Mouse (Mus musculus) hindbrain, embryonic 10.5 days (tissue): Measurements from ENCODE around the gene Ttc3. TPM values are rescaled to one million over a fixed set of nuclear protein-coding genes. Genes with fewer than 3 reads are reported as not detected.

Source experiments
- DNase-seq: peaks from one replicate; pipeline ENCODE4 v3.0.0-alpha.2; 2017; ENCODE audit warnings: low spot score
- H3K27ac ChIP-seq: fragments of 300-500 bp; sonication (generic); 2 replicates; pipeline ENCODE4 v1.5.1; 2016; ENCODE audit warnings: mild to moderate bottlenecking, moderate library complexity
- H3K27me3 ChIP-seq: fragments of 300-500 bp; sonication (generic); 2 replicates; pipeline ENCODE4 v1.6.1; 2016; ENCODE audit warnings: mild to moderate bottlenecking; ENCODE audit not compliant: poor library complexity, insufficient read depth, severe bottlenecking
- H3K36me3 ChIP-seq: fragments of 300-500 bp; sonication (generic); 2 replicates; pipeline ENCODE4 v1.6.1; 2016; ENCODE audit warnings: mild to moderate bottlenecking, moderate library complexity
- H3K4me1 ChIP-seq: fragments of 300-500 bp; sonication (generic); replicated peaks from 2 replicates; pipeline ENCODE4 v1.6.1; 2016; ENCODE audit warnings: mild to moderate bottlenecking
- H3K4me3 ChIP-seq: fragments of 300-500 bp; sonication (generic); 2 replicates; pipeline ENCODE4 v1.5.1; 2016; ENCODE audit warnings: mild to moderate bottlenecking, moderate library complexity
- H3K9me3 ChIP-seq: fragments of 300-500 bp; sonication (generic); 2 replicates; pipeline ENCODE4 v1.6.1; 2016; ENCODE audit warnings: mild to moderate bottlenecking, moderate library complexity
- WGBS: fragments of 180-500 bp; shearing (Covaris S2); methylation state at CpG from one replicate; pipeline ENCODE4 v1.1.7; 2016; 5-methylcytosine and 5-hydroxymethylcytosine counted together
- polyA plus RNA-seq: library from polyadenylated mRNA; unstranded; fragments of >200 nt; fragmentation: Nextera tagmentation; extraction: Ambion mirVana; gene quantifications from 2 replicates; pipeline ENCODE4 v1.2.1, GENCODE M21; 2016

The Ttc3 gene
- polyA plus RNA-seq, 1 experiment from 2014 or later, result 335 TPM

DNA sequence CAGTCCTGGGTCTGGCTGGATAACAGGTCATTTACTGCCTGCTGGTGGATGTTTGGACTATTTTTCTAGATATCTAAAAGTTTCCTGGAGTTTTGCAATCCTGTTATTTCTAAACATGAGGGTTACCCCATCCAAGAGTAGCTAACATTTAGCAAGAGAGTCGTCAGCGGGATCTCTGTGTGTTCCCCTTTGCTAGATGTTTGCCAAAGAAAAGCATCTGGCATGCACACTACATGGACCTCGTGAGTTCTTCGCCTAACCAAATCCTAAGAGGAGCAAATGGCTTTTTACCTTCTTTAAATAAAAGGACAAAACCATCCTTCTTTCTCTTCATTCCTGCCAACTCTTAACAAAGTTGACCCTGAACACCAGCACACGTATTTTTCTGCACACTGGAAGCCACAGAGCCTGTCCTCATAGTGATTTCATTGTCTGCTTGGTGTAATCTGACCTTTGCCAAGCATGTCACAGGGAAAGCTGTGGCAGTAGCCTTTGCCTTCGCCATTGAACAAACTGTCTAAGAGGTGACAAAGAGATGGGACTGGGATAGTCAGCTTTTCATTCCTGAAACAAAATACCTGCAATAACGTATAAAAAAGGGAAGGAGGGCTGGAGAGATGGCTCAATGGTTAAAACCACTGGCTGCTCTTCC lies 23.2 kb upstream of the Ttc3 start:
- WGBS, result 73% methylated on average over 7 of the region's 7 CpGs
- no peak overlapping the region for H3K27ac ChIP-seq

DNA sequence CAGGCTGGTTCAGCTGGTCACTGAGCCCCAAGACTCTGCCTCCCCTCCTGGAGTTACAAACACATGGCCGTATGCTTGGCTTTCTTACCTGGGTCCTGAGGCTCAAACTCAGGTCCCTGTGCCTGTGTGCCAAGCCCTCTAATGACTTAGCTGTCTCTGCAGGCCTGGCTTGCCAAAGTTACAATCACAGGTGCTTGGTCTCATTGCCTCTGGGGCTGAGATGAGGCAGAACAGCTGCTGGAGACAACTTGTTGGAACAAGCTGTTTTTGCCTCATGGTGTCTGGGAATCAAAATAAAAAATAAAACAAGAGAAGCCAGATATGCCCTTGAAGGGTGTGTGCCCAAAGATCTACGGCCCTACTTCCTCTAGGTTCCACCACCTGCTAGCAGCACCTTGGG lies 21.6 kb upstream of the Ttc3 start:
- H3K36me3 ChIP-seq, result no peaks in the 10 kb centered on the region
- peaks cover 11% of the 10 kb centered on the region for H3K4me1 ChIP-seq
- no peaks in the 10 kb centered on the region for H3K9me3 ChIP-seq
- DNase-seq, result no peak
- WGBS, result 89% methylated on average over 2 of the region's 2 CpGs
- H3K4me3 ChIP-seq, result no peak overlapping the region
- no peak overlapping the region for H3K27ac ChIP-seq
- no peaks in the 10 kb centered on the region for H3K27me3 ChIP-seq

More for the DNA sequence above, 23.2 kb upstream of the Ttc3 start:
- Histone ChIP-seq H3K4me1 (peaks cover 7% of the 10 kb centered on the region; the same call in 1 of the 2 replicates), H3K36me3 (no peaks in the 10 kb centered on the region), H3K4me3 (no peak overlapping the region), H3K27me3 (no peaks in the 10 kb centered on the region), H3K9me3 (no peaks in the 10 kb centered on the region)
- no peak for DNase-seq

DNA sequence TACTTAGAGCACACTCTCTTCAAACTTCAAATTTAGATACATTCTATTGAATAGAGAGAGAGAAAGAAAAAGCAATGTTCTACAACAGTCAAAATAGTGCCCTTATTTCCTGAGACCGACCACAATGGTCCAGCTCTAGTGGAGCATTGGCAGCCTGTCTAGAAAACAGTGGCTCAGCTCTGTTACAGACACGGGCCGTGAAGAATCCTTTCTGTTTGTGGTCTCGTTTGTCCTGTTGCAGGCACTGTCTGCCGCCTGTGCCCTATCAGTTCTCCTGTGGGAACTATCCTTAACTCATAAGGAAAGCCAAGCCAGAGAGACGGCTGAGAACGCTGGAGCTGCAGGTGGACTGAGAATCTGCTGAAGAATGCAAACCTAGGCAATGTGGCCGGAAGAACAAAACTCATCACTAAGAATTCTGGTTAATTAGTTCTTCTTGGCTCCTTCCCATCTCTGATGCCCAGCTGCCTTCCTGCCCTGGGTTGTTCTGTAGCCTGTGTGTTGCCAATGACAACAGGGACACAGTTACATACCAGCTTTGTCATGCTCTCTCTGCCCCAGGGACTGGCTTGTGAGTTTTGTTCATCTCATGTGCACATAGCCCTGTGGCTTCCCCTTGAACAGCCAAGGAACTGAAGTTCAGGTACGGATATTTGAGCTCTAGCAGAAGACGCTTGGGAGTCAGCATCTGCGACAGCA lies 20.7 kb upstream of the Ttc3 start:
- WGBS, result 74% methylated on average over 11 of the region's 11 CpGs

DNA sequence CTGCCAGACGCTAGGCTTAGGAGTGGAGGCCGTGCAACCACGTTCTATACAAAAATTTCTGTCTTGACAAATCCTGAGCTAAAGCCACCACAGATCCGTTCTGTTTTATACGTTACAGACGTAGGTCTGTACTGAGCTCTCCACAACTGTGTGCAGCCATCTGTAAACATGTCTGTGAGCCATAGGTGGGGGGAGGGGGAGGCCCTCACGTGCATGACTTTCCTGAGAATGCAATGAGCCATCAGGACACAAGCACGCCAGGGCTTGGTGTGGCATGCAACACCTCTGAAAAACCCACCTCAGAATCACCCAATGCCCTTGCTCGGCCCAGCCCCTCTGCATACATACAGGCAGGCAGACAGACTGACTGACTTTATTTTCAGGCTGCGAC lies 20.1 kb upstream of the Ttc3 start:
- no peak for DNase-seq
- H3K4me1 ChIP-seq, result peaks cover 15% of the 10 kb centered on the region
- no peaks in the 10 kb centered on the region for H3K9me3 ChIP-seq
- no peaks in the 10 kb centered on the region for H3K36me3 ChIP-seq
- H3K27ac ChIP-seq, result no peak overlapping the region
- H3K4me3 ChIP-seq, result no peak overlapping the region
- no peaks in the 10 kb centered on the region for H3K27me3 ChIP-seq
- 83% methylated on average over 10 of the region's 10 CpGs for WGBS

More for the DNA sequence above, 20.7 kb upstream of the Ttc3 start:
- Histone ChIP-seq H3K9me3 (no peaks in the 10 kb centered on the region), H3K4me1 (peaks cover 15% of the 10 kb centered on the region), H3K36me3 (no peaks in the 10 kb centered on the region), H3K27ac (no peak overlapping the region), H3K27me3 (no peaks in the 10 kb centered on the region), H3K4me3 (no peak overlapping the region)
- DNase-seq, result no peak

DNA sequence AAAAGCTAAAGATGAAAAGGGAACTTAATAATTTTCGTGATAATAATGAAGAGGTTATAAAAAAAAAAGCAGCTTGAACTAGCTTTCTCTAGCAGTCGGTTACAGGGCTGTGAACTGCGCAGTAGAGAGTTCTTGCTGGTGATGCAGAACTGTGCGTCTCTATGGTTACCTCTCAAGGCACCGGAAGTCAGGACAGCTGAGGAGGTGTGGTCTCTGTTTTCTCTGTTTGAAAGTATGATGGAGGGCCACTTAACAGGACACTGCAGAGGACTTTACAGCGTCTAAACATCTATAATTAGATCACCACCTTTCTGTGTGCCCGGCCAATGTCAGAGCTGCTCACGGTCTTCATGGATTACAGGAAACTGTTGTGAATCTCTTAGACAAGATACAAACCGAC lies 16.0 kb upstream of the Ttc3 start:
- no peak overlapping the region for H3K4me3 ChIP-seq
- H3K27me3 ChIP-seq, result no peaks in the 10 kb centered on the region; the same call in 1 of the 2 replicates
- peak; percentile 25 for DNase-seq
- no peaks in the 10 kb centered on the region for H3K36me3 ChIP-seq
- H3K9me3 ChIP-seq, result no peaks in the 10 kb centered on the region
- no peak overlapping the region for H3K27ac ChIP-seq
- whole genome bisulfite sequencing, result 61% methylated on average over 9 of the region's 9 CpGs
- H3K4me1 ChIP-seq, result peaks cover 15% of the 10 kb centered on the region

DNA sequence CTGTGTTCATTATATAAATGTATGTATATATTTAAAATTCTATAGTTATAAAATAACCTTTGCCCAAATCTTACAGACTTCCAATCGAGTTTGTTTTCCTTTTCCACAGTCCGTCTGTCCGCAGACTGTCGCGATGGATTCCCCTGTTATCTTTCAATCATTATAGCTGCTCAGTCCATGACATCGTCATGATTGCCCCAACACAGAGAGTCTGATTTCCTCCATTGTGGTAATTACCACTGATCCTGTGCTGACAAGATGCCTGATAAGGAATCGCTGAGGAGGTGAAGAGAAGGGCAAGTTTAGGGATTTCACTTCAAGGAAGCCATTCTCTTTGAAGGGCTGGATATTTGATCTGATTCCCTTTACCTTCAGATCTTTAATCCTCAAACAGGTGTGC lies 14.4 kb upstream of the Ttc3 start:
- Histone ChIP-seq H3K4me3 (no peak overlapping the region), H3K4me1 (peaks cover 14% of the 10 kb centered on the region), H3K9me3 (no peaks in the 10 kb centered on the region), H3K36me3 (no peaks in the 10 kb centered on the region), H3K27ac (no peak overlapping the region), H3K27me3 (no peaks in the 10 kb centered on the region; the same call in 1 of the 2 replicates)
- WGBS, result 71% methylated on average over 7 of the region's 7 CpGs
- DNase-seq, result no peak

DNA sequence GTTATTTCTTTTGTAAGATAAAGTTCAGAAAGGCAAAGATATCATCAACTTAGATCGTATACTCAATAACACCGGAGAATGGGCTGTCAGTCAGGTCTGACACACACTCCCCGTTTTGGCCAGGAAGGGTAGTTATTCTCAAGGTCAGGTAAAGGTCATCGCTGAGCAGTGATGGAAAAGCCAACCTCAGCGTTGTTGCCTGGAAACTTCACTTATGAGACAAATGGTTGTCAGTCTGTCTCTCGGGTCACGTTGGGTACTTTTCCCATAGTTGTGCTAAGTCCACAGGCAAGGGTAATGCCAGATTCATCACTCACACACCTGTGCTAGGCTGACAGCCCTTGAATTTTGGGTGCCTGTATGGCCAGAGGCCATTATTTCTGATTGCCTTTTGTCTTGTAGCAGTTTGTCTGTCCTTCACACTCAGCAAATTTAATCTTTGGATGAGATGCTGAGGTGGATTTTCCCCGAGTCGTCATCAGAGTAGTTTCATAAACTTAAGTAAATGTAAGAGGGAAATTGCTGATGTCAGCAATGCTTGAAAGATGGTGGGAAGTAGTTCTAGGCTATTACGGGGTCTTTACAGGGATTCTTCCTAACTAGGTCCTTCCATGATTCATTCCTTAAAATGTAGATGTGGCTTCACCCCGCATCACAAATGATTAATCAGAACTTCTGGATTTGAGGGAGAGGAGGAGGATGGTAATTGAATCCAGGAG lies 13.5 kb upstream of the Ttc3 start:
- Histone ChIP-seq H3K36me3 (no peaks in the 10 kb centered on the region), H3K4me3 (no peak overlapping the region), H3K9me3 (no peaks in the 10 kb centered on the region), H3K4me1 (peaks cover 17% of the 10 kb centered on the region), H3K27me3 (no peaks in the 10 kb centered on the region; the same call in 1 of the 2 replicates), H3K27ac (no peak overlapping the region)
- no peak for DNase-seq
- WGBS, result 82% methylated on average over 11 of the region's 11 CpGs

DNA sequence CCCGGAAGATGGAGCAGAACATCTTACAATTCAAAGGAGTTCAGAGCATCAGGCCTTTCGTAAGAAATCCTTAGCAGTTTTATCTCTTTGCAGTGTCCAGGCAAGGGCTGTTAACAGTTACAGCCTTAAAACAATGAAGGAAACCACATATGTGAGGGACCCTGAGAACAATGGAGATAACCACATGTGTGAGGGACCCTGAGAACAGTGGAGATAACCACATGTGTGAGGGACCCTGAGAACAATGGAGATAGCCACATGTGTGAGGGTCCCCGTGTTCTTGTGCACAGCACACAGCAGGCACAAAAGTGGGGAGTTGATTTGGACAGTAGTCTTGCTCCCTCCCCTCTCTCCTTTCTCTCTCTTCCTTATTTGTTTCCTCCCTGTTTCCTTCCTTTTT lies 12.3 kb upstream of the Ttc3 start:
- no peak for DNase-seq
- no peak overlapping the region for H3K27ac ChIP-seq
- peaks cover 24% of the 10 kb centered on the region for H3K4me1 ChIP-seq
- H3K9me3 ChIP-seq, result no peaks in the 10 kb centered on the region
- 84% methylated on average over 3 of the region's 3 CpGs for WGBS
- no peak overlapping the region for H3K4me3 ChIP-seq
- H3K27me3 ChIP-seq, result no peaks in the 10 kb centered on the region; the same call in 1 of the 2 replicates
- H3K36me3 ChIP-seq, result no peaks in the 10 kb centered on the region

DNA sequence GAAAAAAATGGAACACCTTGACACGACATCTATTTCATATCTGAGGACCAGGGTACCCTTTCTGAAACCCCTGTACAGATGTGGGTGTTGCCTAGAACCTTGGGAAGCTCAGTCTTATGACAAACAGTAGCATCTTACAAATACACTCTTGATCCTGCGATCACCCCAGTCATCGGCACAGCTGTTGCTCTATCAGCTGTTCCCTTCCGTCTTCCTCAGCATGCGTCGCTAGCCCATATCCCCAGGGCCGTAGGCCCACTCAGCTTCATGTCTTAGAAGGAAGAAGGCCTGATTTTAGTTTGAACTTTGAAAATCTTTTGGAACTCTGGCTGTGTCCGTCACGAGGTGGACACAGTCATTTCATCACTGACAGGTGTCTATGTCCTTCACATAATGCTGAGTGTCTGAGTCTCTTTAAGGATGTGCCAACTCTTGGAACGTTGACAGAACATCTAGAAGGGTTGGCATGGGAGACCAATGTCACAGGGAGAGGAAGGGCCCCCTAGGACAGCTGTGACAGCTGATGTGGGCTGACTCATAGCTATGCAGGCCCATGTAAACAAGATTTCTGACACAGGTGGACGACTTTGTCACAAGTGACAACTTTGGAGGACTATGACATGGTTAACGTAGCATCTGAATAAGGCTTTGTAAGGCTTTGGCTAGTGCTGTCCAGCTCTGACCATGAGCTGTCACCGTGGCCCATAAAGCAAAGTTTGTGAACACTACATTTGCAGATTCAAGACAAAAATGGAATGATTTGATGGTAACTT lies 9.7 kb upstream of the Ttc3 start:
- 89% methylated on average over 13 of the region's 13 CpGs for WGBS
- Histone ChIP-seq H3K36me3 (peaks cover 11% of the 10 kb centered on the region; the same call in 1 of the 2 replicates), H3K4me3 (no peak overlapping the region), H3K27me3 (no peaks in the 10 kb centered on the region; the same call in 1 of the 2 replicates), H3K27ac (no peak overlapping the region), H3K4me1 (peaks cover 16% of the 10 kb centered on the region), H3K9me3 (no peaks in the 10 kb centered on the region)
- no peak for DNase-seq

DNA sequence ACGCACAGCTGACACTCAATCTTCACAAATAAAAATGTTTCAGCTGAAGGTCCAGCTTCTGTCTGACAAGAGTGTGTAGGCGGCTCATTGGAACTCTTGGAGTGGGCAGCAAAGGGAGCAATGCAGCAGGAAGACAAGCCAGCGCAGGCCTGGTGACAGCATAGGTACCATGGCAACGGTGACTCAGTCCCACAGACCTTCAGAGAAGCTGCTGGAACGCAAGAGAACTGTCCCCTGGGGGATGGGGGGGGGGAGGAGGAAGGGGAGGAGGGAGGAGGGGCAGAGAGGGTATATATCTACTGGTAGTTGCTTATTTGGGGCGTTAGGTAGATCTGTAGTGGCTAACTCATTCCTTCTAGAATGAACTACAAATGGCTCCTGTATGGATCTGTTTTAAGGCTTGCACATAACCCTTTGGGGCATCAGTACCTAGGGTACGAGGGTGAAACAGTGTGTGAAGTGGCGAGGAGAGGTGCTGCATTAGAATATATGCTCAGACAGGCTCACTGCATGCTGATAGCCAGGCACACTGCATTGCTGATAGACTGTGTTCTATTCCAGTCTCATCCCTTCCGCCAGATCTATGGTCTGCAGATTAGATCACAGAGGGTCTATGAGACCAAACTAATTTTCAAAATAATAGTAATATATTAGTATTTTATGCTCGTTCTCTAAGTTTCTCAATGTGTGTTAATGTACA lies 8.1 kb upstream of the Ttc3 start:
- Histone ChIP-seq H3K27me3 (no peaks in the 10 kb centered on the region; the same call in 1 of the 2 replicates), H3K4me1 (peaks cover 16% of the 10 kb centered on the region), H3K4me3 (no peak overlapping the region), H3K36me3 (peaks cover 15% of the 10 kb centered on the region; the same call in 1 of the 2 replicates), H3K9me3 (no peaks in the 10 kb centered on the region), H3K27ac (no peak overlapping the region)
- 53% methylated on average over 10 of the region's 10 CpGs for WGBS
- peak; percentile 48 for DNase-seq

DNA sequence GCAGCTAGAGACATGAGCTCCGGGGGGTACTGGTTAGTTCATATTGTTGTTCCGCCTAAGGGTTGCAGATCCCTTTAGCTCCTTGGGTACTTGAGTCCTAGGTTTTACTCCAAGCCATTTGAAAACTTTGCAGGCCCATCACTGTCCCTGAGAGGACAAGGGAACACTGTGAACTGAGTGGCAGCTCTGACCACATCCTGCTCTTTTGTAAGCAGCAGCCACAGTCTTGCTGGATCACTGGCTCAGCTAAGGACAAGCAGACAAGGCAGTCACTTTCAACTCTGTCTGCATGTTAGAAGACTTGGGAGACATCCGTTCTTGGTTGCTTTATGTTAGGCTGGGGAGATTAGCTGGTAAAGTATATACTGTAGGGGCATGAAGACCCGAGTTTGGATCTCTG lies 6.6 kb upstream of the Ttc3 start:
- WGBS, result 86% methylated on average over 4 of the region's 4 CpGs
- H3K9me3 ChIP-seq, result no peaks in the 10 kb centered on the region
- DNase-seq, result no peak
- H3K27ac ChIP-seq, result no peak overlapping the region
- no peak overlapping the region for H3K4me3 ChIP-seq
- peaks cover 22% of the 10 kb centered on the region for H3K36me3 ChIP-seq
- peaks cover 25% of the 10 kb centered on the region for H3K4me1 ChIP-seq
- H3K27me3 ChIP-seq, result no peaks in the 10 kb centered on the region

DNA sequence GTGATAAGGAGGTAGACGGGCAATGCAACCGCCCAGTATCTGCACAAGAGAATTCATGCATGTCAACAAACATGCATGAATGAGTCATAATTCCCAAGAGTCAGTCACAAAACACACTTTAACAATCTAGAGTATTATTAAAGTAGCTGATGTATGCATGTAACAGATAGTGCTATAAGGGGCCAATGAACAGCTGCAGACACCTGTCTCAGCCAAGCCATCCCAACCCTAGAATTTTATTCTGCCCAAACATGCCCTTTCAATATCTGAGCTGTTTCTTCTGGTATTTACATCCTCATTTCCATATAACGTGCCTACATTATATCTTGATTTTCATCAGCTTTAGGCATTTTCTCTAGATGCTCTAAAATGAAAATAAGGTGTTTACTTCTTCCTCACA lies 5.0 kb upstream of the Ttc3 start:
- peaks cover 28% of the 10 kb centered on the region for H3K4me1 ChIP-seq
- no peak overlapping the region for H3K4me3 ChIP-seq
- H3K36me3 ChIP-seq, result peaks cover 22% of the 10 kb centered on the region
- DNase-seq, result no peak
- 94% methylated on average over 3 of the region's 3 CpGs for WGBS
- H3K9me3 ChIP-seq, result no peaks in the 10 kb centered on the region
- no peak overlapping the region for H3K27ac ChIP-seq
- no peaks in the 10 kb centered on the region for H3K27me3 ChIP-seq
